12 mouse cellular contexts compared by ENCODE assay signal in the genomic region with DNA sequence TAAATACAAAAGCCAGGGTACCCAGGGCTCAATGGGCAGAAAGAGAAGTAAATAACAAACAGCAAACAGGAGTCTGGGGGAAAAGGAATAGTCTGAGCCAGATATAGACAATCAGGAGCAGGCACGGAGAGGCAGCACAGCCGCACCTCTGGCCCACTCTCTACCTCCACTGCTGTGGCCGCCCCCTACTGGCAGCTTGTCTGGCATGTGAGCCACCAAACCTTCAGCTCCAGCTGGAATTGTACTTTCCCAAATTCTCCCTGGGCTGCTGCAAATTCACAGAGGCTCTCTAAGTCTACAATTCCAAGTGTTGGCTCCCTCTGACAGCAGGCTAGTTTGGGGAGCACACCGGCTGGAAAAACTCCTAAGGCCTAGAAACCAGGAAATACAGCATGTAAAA. TPM values are rescaled to one million over a fixed set of nuclear protein-coding genes. Genes with fewer than 3 reads are reported as not detected.
DNase-seq lines count a peak whose midpoint lies in the region; ATAC-seq and TF ChIP-seq lines count a peak whose summit lies in the region.
"Had no signal": no experiment of that assay in that cellular context is flagged by ENCODE, and none has a peak within 500 bp of the region (broad histone marks: within the 10 kb centered on the region; RNA-seq: fewer than 3 reads in every experiment).

No protein-coding gene starts in this region.

- peaks cover 3% of the 10 kb centered on the region; the same call in 1 of the 2 replicates for H3K9me3 ChIP-seq in kidney, embryonic 14.5 days (ENCODE audit: control insufficient read depth, low read length)
- no peaks in the 10 kb centered on the region for H3K9me3 ChIP-seq in CH12.LX (replicated peaks; ENCODE audit: low read length)
- H3K9me3 ChIP-seq: lung, embryonic 15.5 days had no signal

- TF ChIP-seq POLR2A in kidney, adult 2 months (IDR thresholded peaks at IDR 0.05; ENCODE audit: low read depth, low read length) = no peak
- TF ChIP-seq POLR2A in CH12.LX (IDR thresholded peaks at IDR 0.05; ENCODE audit: low read depth, low read length) = no peak
- TF ChIP-seq POLR2A in bone marrow, adult 2 months (IDR thresholded peaks at IDR 0.05; ENCODE audit: borderline replicate concordance, control insufficient read depth, low read depth, low read length) = no peak

- no peak for DNase-seq in kidney, adult 2 months
- DNase-seq in 416B (ENCODE audit: low read depth) = peak; percentile 31
- peak; percentile 49 for DNase-seq in CH12.LX (ENCODE audit: extremely low read depth)
- no peak for DNase-seq in frontal cortex, postnatal 14 days (ENCODE audit: low spot score in 2 of 2)
- no peak for DNase-seq in spleen, postnatal 4 days (ENCODE audit: low spot score in 2 of 2)
- DNase-seq: cerebellum, adult 11-12 months had no signal

- no peak for TF ChIP-seq EP300 in CH12.LX (IDR thresholded peaks at IDR 0.05; ENCODE audit: low read length)

- H3K36me3 ChIP-seq in kidney, adult 2 months (ENCODE audit: control insufficient read depth, insufficient read depth, low read length) = no peaks in the 10 kb centered on the region
- H3K36me3 ChIP-seq in kidney, embryonic 14.5 days (ENCODE audit: control insufficient read depth, insufficient read depth, low read length) = no peaks in the 10 kb centered on the region
- no peaks in the 10 kb centered on the region for H3K36me3 ChIP-seq in CH12.LX (replicated peaks in 1 of 2; ENCODE audit: control insufficient read depth in 1 of 2, insufficient read depth in 1 of 2, low read length in 1 of 2)
- H3K36me3 ChIP-seq: embryonic facial prominence, embryonic 12.5 days; hindbrain, embryonic 13.5 days; lung, embryonic 15.5 days had no signal

- WGBS in kidney, adult 2 months = 58% methylated on average over 4 of the region's 4 CpGs
- WGBS in kidney, embryonic 14.5 days = 69% methylated on average over 4 of the region's 4 CpGs
- WGBS in bone marrow, adult 2 months = 64% methylated on average over 4 of the region's 4 CpGs

- no peak overlapping the region for H3K27ac ChIP-seq in kidney, adult 2 months (ENCODE audit: insufficient read depth, low read depth, low read length)
- H3K27ac ChIP-seq in kidney, embryonic 14.5 days (ENCODE audit: low read depth, low read length) = no peak overlapping the region
- no peak overlapping the region for H3K27ac ChIP-seq in CH12.LX (ENCODE audit: insufficient read depth, low read depth)
- no peak overlapping the region for H3K27ac ChIP-seq in bone marrow, adult 2 months (ENCODE audit: control insufficient read depth, insufficient read depth, low read depth, low read length, poor library complexity)
- H3K27ac ChIP-seq: embryonic facial prominence, embryonic 12.5 days; hindbrain, embryonic 13.5 days; lung, embryonic 15.5 days had no signal

- in situ Hi-C loops in CH12.LX (cut with MboI; ENCODE audit: low pct_ligation_motif_present, low pct_unique_long_range_greater_than_20kb, low sequenced_read_pairs) = loop anchor here (10.0 kb wide), 1 partner anchor 200 kb away; no protein-coding TSS in a partner anchor

- peak; percentile 31 for TF ChIP-seq RAD21 in CH12.LX (IDR thresholded peaks at IDR 0.05; ENCODE audit: low read depth, low read length)

- no peaks in the 10 kb centered on the region for H3K4me1 ChIP-seq in kidney, adult 2 months (ENCODE audit: control insufficient read depth, insufficient read depth, low read length)
- no peaks in the 10 kb centered on the region for H3K4me1 ChIP-seq in kidney, embryonic 14.5 days (ENCODE audit: control insufficient read depth, insufficient read depth, low read length)
- peaks cover 0 to 23% of the 10 kb centered on the region in 2 experiments; a peak in 2 of 4 replicates for H3K4me1 ChIP-seq in CH12.LX (ENCODE audit: control insufficient read depth in 1 of 2, insufficient read depth in 2 of 2)
- H3K4me1 ChIP-seq in bone marrow, adult 2 months (ENCODE audit: control insufficient read depth, insufficient read depth, low read length) = no peaks in the 10 kb centered on the region
- H3K4me1 ChIP-seq: embryonic facial prominence, embryonic 12.5 days; hindbrain, embryonic 13.5 days; lung, embryonic 15.5 days had no signal

- no peak overlapping the region for H3K4me2 ChIP-seq in kidney, embryonic 14.5 days (replicated peaks; ENCODE audit: low read depth, low read length)
- no peak overlapping the region; the same call in 1 of the 2 replicates for H3K4me2 ChIP-seq in CH12.LX (ENCODE audit: insufficient read depth, low read depth, poor library complexity, severe bottlenecking)
- H3K4me2 ChIP-seq: embryonic facial prominence, embryonic 12.5 days; hindbrain, embryonic 13.5 days; lung, embryonic 15.5 days had no signal

- no peak overlapping the region for H3K4me3 ChIP-seq in kidney, adult 2 months (ENCODE audit: insufficient read depth, low read depth, low read length)
- H3K4me3 ChIP-seq in kidney, embryonic 14.5 days (ENCODE audit: low read length) = no peak overlapping the region
- no peak overlapping the region for H3K4me3 ChIP-seq in CH12.LX (replicated peaks in 1 of 3; ENCODE audit: low read depth in 2 of 3, low read length in 2 of 3, poor library complexity in 1 of 3)
- H3K4me3 ChIP-seq in bone marrow, adult 2 months (replicated peaks; ENCODE audit: control insufficient read depth, low read depth, low read length) = no peak overlapping the region
- H3K4me3 ChIP-seq: embryonic facial prominence, embryonic 12.5 days; hindbrain, embryonic 13.5 days; lung, embryonic 15.5 days had no signal

- ATAC-seq in kidney, embryonic 14.5 days (ENCODE audit: low FRiP score, low TSS enrichment) = no peak
- ATAC-seq: forebrain, embryonic 16.5 days had no signal

- H3K9ac ChIP-seq in kidney, embryonic 14.5 days (ENCODE audit: low read depth, low read length) = no peak overlapping the region
- no peak overlapping the region for H3K9ac ChIP-seq in CH12.LX (ENCODE audit: insufficient read depth, low read depth)
- H3K9ac ChIP-seq: embryonic facial prominence, embryonic 12.5 days; hindbrain, embryonic 13.5 days; lung, embryonic 15.5 days had no signal

- peak; percentile 38 for TF ChIP-seq CTCF in kidney, adult 2 months (conservative IDR thresholded peaks at IDR 0.05; ENCODE audit: insufficient read depth, insufficient read length, low read depth, low read length)
- TF ChIP-seq CTCF in CH12.LX (conservative IDR thresholded peaks at IDR 0.05 in 1 of 2, IDR thresholded peaks at IDR 0.05 in 1 of 2; ENCODE audit: low read depth in 2 of 2, low read length in 2 of 2) = peak; percentile 42 to 76
- TF ChIP-seq CTCF in bone marrow, adult 2 months (IDR thresholded peaks at IDR 0.05; ENCODE audit: control insufficient read depth, insufficient read depth, low read length) = peak; percentile 30; the same call in 1 of the 2 replicates

- no peaks in the 10 kb centered on the region; the same call in 1 of the 2 replicates for H3K27me3 ChIP-seq in kidney, adult 2 months (replicated peaks; ENCODE audit: control insufficient read depth, insufficient read depth, low read length)
- H3K27me3 ChIP-seq in kidney, embryonic 14.5 days (ENCODE audit: control insufficient read depth, insufficient read depth, low read length) = no peaks in the 10 kb centered on the region
- peaks cover 31% of the 10 kb centered on the region for H3K27me3 ChIP-seq in CH12.LX (replicated peaks)
- H3K27me3 ChIP-seq: embryonic facial prominence, embryonic 12.5 days; hindbrain, embryonic 13.5 days; lung, embryonic 15.5 days had no signal

- dilution Hi-C loops in CH12.LX (cut with MboI; ENCODE audit: extremely low pct_ligation_motif_present, extremely low pct_unique_long_range_greater_than_20kb, low sequenced_read_pairs) = no loop called here

- no peaks in the 10 kb centered on the region for H3K79me2 ChIP-seq in CH12.LX (replicated peaks; ENCODE audit: control insufficient read depth, extremely low read depth, insufficient read depth, poor library complexity, severe bottlenecking)

TF ChIP-seq in CH12.LX, 34 proteins besides CTCF, POLR2A, EP300 and RAD21:
- TF ChIP-seq USF2 (conservative IDR thresholded peaks at IDR 0.05; ENCODE audit: low read depth, low read length) (no peak), SIN3A (IDR thresholded peaks at IDR 0.05; ENCODE audit: low read length) (no peak), CHD1 (IDR thresholded peaks at IDR 0.05; ENCODE audit: low read depth, low read length) (no peak), ETS1 (conservative IDR thresholded peaks at IDR 0.05; ENCODE audit: low read depth, low read length) (no peak), SMC3 (IDR thresholded peaks at IDR 0.05; ENCODE audit: low read depth, low read length) (peak; percentile 62), MYC (IDR thresholded peaks at IDR 0.05; ENCODE audit: low read depth, low read length) (no peak)

RNA-seq across cellular contexts. Expression of a gene that starts 39.3 kb away (rescaled TPM):
- 22.3 and 23.3 TPM in 2 replicates for polyA plus RNA-seq in kidney, adult 2 months (2012; rRNA removed)
- 9.8 and 14.7 TPM in 2 replicates for polyA plus RNA-seq in kidney, embryonic 14.5 days (2014; fragmentation: Nextera tagmentation; extraction: Ambion mirVana)
- total RNA-seq in CH12.LX (2012; rRNA removed) (0.04 TPM in 1 of 2 replicates, not detected in the other), CH12.LX (2014; rRNA removed) (0.11 TPM in 1 of 2 replicates, not detected in the other)
- 0.07 and 0.09 TPM in 2 replicates for polyA plus RNA-seq in CH12.LX (2012; ENCODE audit: insufficient read length, low read depth)
- polyA plus RNA-seq in bone marrow, adult 2 months (2011; ENCODE audit: insufficient read depth, insufficient read length, low replicate concordance, missing spikeins) = 1.6 and 2.5 TPM in 2 replicates

Comparison
In these comparisons a context has a peak if more than half of its experiments do, and no peak if none do; other contexts are left out.
1. DNase-seq: peak in 416B (single experiment) and CH12.LX (single experiment); none in kidney, adult 2 months (single experiment), frontal cortex, postnatal 14 days (0 of 2) and spleen, postnatal 4 days (0 of 2).
2. Peak in every context shown above with its lines, with median percentiles within 50 percentile points of each other: CTCF ChIP-seq.